Comparison of ENCODE assay signal across 9 mouse cellular contexts in the genomic region with DNA sequence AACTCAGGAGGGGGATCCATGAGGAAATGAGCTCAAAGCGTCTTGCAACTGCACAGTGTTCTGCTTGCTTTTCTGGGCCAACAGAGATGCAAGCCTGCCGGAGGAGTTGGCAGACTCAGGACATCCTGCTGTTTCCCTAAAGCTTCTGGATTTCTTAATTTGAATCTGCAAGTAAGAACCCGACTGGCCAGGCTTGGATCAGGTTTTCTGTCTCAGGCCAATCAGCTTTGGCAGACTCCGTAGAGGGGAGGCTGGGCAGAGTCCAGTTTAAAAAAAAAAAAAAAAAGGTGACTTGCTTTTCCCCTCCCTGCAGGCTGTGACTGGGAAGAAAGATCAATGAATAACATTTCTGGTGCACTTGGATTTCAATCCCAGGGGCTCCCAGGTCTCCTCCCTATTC. TPM values are rescaled to one million over a fixed set of nuclear protein-coding genes. Genes with fewer than 3 reads are reported as not detected.
DNase-seq lines count a peak whose midpoint lies in the region; ATAC-seq and TF ChIP-seq lines count a peak whose summit lies in the region.
"Had no signal": no experiment of that assay in that cellular context is flagged by ENCODE, and none has a peak within 500 bp of the region (broad histone marks: within the 10 kb centered on the region; RNA-seq: fewer than 3 reads in every experiment).

No protein-coding gene starts in this region.

- no peak overlapping the region for H3K4me3 ChIP-seq in heart, embryonic 10.5 days
- H3K4me3 ChIP-seq in liver, postnatal 0 days (ENCODE audit: low read depth, low read length): no peak overlapping the region
- H3K4me3 ChIP-seq: heart, adult 2 months had no signal

- no peak overlapping the region; the same call in 1 of the 2 replicates for H3K9ac ChIP-seq in liver, postnatal 0 days (replicated peaks)

- H3K4me2 ChIP-seq in liver, postnatal 0 days (ENCODE audit: low read depth, low read length): peak overlapping the region; percentile 47

- WGBS in heart, embryonic 10.5 days: 46% methylated on average over 4 of the region's 4 CpGs
- WGBS in liver, postnatal 0 days (ENCODE audit: insufficient replicate concordance): 46% methylated on average over 4 of the region's 4 CpGs

- peak; percentile 39; the same call in 1 of the 2 replicates for TF ChIP-seq EP300 in liver, postnatal 0 days (IDR thresholded peaks at IDR 0.05; ENCODE audit: low read depth)

- no peaks in the 10 kb centered on the region for H3K27me3 ChIP-seq in heart, embryonic 10.5 days (ENCODE audit: insufficient read depth, poor library complexity, severe bottlenecking)
- H3K27me3 ChIP-seq in liver, postnatal 0 days (ENCODE audit: insufficient read depth, low read length): no peaks in the 10 kb centered on the region

- TF ChIP-seq CTCF in liver, postnatal 0 days (IDR thresholded peaks at IDR 0.05; ENCODE audit: low read depth): no peak

- peaks cover 24% of the 10 kb centered on the region for H3K4me1 ChIP-seq in heart, embryonic 10.5 days
- peaks cover 33% of the 10 kb centered on the region for H3K4me1 ChIP-seq in liver, postnatal 0 days (ENCODE audit: insufficient read depth)

- H3K27ac ChIP-seq in heart, embryonic 10.5 days: no peak overlapping the region
- H3K27ac ChIP-seq in liver, postnatal 0 days (ENCODE audit: low read depth): 0 out of 2 replicates have a peak overlapping the region, but pooled peaks have one; percentile 23
- H3K27ac ChIP-seq: heart, adult 2 months had no signal

- no peak for ATAC-seq in liver, postnatal 0 days

- H3K36me3 ChIP-seq in heart, embryonic 10.5 days: peaks cover 4% of the 10 kb centered on the region; the same call in 1 of the 2 replicates
- no peaks in the 10 kb centered on the region for H3K36me3 ChIP-seq in liver, postnatal 0 days (replicated peaks; ENCODE audit: insufficient read depth, low read length)

- no peaks in the 10 kb centered on the region for H3K9me3 ChIP-seq in heart, embryonic 10.5 days
- H3K9me3 ChIP-seq in liver, postnatal 0 days (ENCODE audit: low read length): no peaks in the 10 kb centered on the region

- DNase-seq in heart, adult 9 months (ENCODE audit: low spot score in 2 of 2): peak; percentile 56 to 68
- no peak for DNase-seq in heart, embryonic 10.5 days (ENCODE audit: low spot score)
- peak; percentile 69 for DNase-seq in brain, adult 2 months (ENCODE audit: low read depth, low spot score)
- peak; percentile 49 for DNase-seq in kidney, adult 18-20 months
- no peak for DNase-seq in liver, postnatal 0 days
- DNase-seq in B cell, adult 2 months: no peak
- no peak for DNase-seq in urinary bladder, postnatal 25 days (ENCODE audit: low spot score)
- DNase-seq in ovary, postnatal 36 days (ENCODE audit: low spot score): no peak

RNA-seq across cellular contexts. Expression of gene Vdac1, which starts 2.1 kb away (rescaled TPM):
- polyA plus RNA-seq in heart, embryonic 10.5 days (2016; fragmentation: Nextera tagmentation; extraction: Ambion mirVana): 304 and 442 TPM in 2 replicates
- 101 and 104 TPM in 2 replicates for polyA plus RNA-seq in liver, postnatal 0 days (2015; fragmentation: Nextera tagmentation; extraction: Ambion mirVana)

RNA-seq across cellular contexts. Expression of gene 9530068E07Rik, which starts 37.7 kb away (rescaled TPM):
- 201 and 225 TPM in 2 replicates for polyA plus RNA-seq in heart, embryonic 10.5 days (2016; fragmentation: Nextera tagmentation; extraction: Ambion mirVana)
- 82.4 and 88.9 TPM in 2 replicates for polyA plus RNA-seq in liver, postnatal 0 days (2015; fragmentation: Nextera tagmentation; extraction: Ambion mirVana)

Comparison
In these comparisons a context has a peak if more than half of its experiments do, and no peak if none do; other contexts are left out.
1. DNase-seq: peak in heart, adult 9 months (2 of 2), brain, adult 2 months (single experiment) and kidney, adult 18-20 months (single experiment); none in heart, embryonic 10.5 days (single experiment), liver, postnatal 0 days (single experiment), B cell, adult 2 months (0 of 2), urinary bladder, postnatal 25 days (single experiment) and ovary, postnatal 36 days (single experiment).